Mouse (Mus musculus): ENCODE measurements around the gene Zfp354b.
A peak's percentile ranks its signal among the peaks of the same experiment; 100 is the strongest.

Gene Zfp354b

DNA sequence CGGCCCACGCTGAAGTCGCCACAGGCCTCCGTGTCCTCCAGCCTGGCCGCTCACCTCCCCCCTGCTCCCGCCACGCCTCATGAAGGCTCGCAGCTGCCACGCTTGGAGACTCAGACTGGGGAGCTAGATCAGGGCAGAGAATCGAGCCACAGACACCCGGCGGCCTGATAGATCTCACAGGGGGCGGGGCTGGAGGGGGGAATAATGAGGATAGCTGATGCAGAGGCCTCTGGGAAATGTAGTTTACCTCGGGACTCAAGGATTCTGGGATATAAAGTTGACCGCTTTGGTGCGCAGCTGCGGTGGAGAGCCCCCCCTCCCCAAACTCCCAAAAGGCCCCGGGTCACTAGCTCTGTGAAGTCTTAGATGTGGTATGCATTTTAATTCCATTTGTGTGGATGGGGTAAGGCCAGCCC lies at the start of gene Zfp354b:
Gene Zfp354b, minus strand, starts transcription at position 183 of the 416 bp plus-strand sequence.
- peak; percentile 98 for DNase-seq (ENCODE audit: low read depth, low spot score)

DNA sequence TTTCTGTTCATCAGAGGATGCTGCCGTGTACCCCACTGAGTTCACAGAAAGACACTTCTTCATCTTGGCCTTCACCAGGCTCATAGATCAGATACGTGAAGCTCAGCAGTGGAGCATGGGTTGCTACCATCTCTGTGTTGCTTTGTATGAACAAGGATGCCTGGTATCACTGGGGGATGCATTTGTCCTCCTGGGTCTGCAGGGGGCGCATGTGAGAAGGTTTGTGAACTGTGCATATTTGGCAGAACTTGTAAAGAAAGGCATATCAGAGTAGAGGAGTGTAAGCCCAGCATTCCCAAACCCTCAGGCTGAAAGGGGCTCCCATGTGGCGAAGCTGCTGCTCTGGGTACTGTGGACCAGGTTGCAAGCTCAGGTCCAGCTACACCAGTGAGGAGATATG lies 45.8 kb upstream of the Zfp354b start:
- DNase-seq (ENCODE audit: low read depth, low spot score): peak; percentile 3

DNA sequence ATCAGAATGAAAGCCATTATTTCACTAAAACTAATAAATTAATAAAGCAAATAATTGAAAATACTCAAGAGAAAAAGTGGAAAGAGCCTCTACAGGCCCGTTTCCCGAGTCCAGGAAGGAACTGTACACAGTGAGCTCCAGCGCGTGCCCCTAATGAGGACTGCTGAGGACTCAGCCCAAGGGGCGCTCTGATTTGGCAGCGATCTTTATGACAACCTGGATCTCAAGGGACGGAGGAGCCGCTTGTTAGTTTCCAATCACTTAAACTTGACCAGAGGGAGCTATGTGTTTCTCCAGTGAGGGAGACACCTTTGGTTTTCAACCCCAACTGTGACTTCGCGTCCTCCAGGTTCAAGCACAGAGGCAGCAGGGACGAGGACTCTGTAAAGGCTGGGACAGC lies 34.8 kb upstream of the Zfp354b start, which contains the start of gene Olfr1378:
Gene Olfr1378, plus strand, starts transcription at position 301 of the 400 bp plus-strand sequence.
- no peak for DNase-seq (ENCODE audit: low read depth, low spot score)

DNA sequence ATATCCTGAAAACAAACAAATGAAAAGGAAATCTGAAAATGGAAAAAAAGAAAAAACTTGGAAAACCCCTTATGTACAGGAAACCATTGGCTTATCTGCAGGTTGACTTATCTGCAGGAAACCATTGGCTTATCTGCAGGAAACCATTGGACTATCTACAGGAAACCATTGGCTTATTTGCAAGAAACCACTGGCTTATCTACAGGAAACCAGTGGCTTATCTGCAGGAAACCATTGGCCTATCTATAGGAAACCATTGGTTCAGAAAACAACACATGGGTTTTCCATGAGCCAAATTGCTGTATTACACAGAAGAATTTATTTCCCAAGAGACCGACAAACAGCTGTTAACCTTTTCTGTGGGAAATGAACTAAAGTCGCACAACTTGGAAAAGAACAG lies 33.5 kb upstream of the Zfp354b start:
- no peak for DNase-seq (ENCODE audit: low read depth, low spot score)

DNA sequence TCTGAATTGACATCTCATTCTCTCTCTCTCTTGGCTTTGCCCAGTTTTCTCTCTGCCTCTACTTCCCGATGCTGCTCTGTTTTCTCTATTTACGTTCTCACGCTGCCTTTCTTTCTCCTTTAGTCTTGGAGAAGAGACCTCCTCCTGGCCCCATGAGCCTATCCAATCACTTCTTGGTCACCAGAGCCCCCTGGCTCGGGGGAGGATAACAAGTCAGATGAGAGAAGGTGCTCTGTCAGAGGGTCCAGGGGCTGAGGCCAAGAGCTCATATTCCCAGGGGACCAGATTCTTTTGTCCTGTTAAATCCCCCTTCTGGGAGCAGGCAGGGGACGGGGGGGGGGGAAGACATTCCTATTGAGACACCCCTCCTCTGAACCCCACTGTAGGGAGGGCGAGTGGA lies 22.2 kb upstream of the Zfp354b start, which contains the start of gene Prop1:
Gene Prop1, minus strand, starts transcription at position 101 of the 400 bp plus-strand sequence.
- DNase-seq (ENCODE audit: low read depth, low spot score): no peak

DNA sequence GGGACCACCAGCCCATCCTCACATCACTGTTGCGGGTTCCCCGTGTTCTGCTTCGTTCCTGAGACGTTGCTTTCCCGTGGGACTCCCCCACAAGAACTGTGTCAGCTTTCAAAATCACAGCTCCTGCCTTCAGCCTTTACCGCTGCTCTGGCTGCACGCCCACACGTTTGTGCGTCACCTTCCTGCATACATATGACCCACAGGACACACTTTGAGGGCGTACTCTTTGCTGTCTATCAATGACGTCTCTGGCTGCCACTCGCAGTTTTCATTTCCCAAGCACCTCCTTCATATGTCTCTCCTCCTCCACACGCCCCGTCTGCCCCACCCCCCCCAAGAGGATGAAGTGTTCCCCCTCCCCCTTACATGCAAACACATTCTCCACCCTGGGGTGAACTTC lies 20.9 kb upstream of the Zfp354b start:
- peak; percentile 89 for DNase-seq (ENCODE audit: low read depth, low spot score)

DNA sequence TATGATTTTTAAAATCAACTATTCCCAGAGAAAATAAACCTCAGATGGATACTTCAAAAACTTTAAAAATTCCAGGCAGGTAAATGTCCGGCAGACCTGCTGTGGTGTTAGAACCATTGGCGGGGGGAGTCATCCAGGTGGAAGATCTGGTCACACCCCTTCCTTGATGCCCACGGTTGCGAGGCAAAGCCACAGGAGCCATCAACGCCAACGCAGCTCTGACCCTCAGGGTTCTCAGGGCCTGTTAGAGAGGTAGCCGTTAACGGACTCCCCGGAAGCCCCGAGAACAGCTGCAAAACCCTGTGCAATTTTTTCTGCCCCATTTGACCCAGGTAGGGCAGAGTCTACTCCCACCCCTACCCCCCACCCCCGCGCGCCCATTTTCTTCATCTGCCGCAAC lies 12.1 kb upstream of the Zfp354b start, which contains the start of gene 4933414I15Rik:
Gene 4933414I15Rik, minus strand, starts transcription at position 260 of the 400 bp plus-strand sequence.
- no peak for DNase-seq (ENCODE audit: low read depth, low spot score)

DNA sequence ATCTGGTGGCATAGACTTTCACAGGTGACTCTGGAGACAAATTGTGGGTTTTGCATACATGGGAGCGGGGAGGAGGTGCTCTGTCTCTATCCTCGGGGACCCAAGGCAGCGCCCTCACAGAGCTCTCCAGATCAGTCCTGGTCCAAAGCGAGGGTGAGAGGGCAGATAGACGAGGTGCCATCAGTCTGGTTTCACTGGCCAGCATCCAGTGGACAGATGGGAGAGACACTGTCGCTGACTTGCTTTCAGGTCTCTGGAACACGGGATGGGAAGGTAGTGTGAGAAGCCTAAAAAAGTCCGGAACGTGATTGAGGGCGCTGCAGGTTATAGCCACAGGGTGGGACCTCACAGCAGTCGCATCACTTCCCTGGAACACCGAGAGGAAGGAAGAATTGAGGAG lies 11.0 kb upstream of the Zfp354b start:
- peak; percentile 16 for DNase-seq (ENCODE audit: low read depth, low spot score)

DNA sequence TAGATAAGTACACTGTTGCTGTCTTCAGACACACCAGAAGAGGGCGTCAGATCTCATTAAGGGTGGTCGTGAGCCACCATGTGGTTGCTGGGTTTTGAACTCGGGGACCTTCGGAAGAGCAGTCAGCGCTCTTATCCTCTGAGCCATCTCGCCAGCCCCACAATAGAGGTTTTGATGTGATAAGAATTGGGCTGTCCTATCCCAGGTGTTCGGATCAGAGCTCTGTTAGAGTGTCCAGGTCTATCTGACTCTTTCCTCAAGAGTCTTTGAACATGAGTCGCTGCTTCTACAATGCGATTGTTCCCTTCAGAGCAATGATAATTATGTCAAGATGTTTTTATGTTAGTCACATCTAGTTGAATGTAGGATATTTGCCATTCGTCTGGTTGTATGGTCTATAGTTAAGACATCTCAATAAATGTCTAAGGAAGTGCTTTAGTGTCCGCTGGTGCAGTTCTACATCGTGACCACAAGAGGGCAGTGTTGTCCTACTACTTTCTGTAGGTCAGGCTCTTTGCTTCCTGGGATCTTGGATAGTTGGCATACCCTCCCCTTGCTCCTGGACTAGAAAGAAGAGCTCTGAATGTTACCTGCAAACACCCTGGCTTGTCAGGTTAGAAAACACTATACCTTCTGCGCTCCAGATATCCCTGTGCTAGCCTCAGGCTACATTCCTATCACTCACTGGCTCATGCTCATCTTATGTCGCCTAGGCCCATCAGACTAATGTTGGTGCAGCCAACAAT lies 8.4 kb upstream of the Zfp354b start:
- peak; percentile 79 for DNase-seq (ENCODE audit: low read depth, low spot score)

DNA sequence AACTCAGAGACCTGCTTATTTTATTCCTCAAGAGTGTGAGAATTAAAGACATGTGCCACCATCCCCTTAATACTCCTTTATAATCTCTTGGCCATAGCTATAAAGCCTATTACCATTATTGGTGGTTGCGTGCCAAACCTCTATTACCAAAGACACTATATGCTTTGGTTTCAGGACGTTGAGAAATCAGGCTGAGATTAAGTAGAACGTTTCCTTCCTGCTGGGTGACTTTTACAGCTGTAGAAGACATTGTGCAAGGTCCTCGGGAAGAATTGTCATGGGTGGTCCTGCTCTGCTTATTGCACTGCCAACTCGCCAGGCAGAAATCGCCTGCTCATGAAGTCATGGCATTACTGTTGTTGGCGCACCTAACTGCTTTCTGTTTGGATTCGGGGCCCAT lies 7.0 kb upstream of the Zfp354b start:
- no peak for DNase-seq (ENCODE audit: low read depth, low spot score)

DNA sequence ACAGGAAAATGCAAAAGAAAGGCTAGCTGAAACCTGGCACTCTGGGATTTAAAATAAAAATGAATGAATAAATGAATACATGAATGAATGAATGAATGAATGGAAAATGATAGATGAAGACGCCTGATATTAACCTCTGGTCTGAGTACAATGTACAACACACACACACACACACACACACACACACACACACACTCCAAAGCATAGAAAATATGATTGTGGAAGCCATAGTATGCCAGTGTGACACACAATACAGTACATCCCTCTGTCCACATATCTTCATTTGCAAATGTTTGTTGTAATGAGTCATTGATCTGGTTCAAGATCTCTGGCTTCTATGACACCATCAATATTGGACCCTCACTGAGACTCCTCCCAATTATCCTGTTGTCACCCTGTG lies 607 bp upstream of the Zfp354b start:
- DNase-seq (ENCODE audit: low read depth, low spot score): no peak

DNA sequence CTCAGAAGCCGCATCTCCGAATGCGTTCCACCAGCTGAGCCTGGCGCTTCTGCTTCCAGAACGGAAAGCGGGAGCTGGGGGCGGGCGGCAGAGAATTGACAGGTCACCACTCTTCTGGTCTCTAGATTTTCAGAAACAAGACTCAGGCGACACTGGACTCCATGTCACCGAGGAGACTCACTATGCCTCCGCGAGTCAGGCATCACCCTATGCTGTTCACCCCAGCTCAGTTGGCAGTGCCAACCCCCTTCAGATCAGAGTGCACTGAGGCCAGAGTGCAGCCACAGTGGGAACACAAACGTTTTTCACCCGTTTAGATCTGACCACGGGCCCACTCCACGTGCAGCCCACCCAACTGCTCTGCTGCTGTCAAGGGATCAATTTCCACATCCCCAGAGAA lies 412 bp downstream of the Zfp354b start:
- peak; percentile 50 for DNase-seq (ENCODE audit: low read depth, low spot score)

DNA sequence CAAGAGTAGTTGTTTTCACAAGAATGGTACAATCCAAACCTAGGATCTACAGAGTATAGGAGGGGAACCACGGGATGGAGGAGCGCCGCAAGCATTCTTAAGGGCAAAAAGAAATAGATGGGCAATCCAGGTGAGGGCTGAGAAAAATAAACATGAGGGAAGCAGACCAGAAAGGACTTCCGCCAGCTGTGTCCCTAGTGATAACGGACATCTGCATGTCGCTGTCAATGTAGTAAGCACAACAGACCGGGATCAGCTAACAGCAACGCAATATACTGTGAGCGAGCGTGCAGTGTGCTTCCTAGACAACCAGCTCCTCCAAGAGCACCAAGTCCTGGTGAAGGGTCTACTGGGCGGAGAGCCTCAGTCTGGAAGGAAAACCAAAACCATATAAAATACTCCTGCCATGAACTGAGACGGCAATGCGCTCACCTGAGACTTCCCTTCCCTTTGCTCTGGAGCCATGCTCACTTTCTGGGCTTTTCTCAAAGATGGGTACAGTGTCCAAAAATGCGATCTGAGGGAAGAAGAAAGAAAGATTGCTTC lies 891 bp downstream of the Zfp354b start:
- peak; percentile 47 for DNase-seq (ENCODE audit: low read depth, low spot score)

DNA sequence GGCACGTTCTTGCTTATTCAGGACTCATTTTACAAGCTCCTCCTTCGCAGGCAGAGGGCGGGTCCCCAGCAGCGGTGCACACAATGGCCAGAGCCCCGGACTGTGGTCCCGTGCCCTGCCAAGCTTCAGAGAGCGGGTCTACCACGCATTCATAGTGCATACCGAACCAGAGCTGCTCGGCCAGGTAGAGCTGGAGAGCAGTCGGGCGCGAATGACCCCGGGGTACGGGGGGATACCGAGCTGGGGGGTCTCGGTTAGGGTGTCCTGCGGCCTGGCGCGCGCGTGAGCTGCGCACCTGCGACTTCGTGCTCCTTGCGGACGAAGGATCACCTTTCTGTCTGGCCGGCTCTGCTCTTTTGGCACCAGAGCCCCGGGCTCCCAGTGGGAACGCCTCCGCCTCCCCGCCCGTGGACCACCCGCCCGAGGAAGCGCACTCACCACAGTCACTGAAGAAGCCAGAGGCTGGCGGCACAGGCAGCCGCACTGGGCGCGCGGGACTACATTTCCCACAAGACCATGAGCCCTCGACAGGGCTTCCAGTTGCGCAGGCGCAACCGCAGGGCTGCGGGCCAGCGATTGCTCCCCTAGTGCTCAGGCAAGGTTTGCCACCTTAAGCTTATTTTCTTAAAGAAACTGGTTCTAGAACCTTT lies 15.6 kb downstream of the Zfp354b start, which contains the start of gene Zfp2:
Gene Zfp2, minus strand, starts transcription at position 495 of the 650 bp plus-strand sequence.
- peak; percentile 97 for DNase-seq (ENCODE audit: low read depth, low spot score)

DNA sequence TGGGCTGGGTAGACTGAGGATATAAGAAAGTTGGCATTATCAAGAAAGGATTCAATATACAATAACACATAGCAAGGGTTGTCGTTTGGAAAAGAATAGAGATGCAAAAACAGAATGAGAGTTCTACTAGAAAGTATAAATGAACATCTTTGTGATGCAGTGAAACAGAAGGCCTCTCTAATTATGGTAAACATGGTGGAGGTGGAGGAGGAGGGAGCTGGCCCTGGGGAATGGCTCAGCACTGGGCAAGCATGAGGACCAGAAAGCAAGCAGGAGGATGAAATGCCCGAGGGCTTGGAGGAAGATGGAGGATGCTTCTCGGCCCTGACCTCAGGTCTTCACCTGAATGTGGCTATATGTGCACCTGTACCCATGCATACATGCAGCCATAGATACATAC lies 17.0 kb downstream of the Zfp354b start:
- DNase-seq (ENCODE audit: low read depth, low spot score): peak; percentile 60

DNA sequence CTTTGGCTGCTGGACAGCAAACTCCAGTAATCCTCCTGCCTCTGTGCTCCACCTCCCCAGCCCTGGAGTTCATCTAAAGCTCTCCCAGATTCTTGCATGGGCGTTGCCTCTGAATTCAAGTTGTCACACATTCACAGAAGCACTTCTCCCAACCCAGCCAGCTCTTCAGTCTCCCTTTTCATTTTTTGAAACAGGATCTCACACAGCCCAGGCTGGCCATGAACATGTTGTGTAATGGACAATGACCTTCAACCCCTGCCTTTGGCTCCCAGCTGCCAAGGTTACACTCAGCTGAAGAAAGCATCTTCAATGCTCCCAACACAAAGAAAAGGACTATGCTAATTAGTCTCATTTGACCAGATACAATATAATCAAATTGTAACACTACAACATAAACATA lies 18.1 kb downstream of the Zfp354b start:
- DNase-seq (ENCODE audit: low read depth, low spot score): no peak

DNA sequence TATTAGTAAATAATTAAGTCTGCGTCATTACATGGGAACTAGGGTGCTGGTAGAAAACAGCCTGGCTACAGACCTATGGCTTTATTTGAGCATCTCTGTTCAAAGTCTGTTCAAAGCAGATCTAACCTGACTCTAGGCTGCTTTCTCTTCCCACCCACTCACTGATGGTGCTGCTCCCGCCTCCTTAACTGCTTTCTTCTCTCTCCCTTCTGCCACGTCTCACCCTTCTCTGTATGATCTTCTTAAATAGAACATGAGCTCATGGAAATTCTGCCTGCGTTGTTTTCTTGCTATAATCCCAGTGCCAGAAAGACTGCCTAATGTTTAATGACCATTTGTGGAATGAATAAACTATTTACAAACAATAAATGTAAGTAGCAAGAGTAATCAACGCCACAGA lies 23.3 kb downstream of the Zfp354b start:
- DNase-seq (ENCODE audit: low read depth, low spot score): peak; percentile 87

DNA sequence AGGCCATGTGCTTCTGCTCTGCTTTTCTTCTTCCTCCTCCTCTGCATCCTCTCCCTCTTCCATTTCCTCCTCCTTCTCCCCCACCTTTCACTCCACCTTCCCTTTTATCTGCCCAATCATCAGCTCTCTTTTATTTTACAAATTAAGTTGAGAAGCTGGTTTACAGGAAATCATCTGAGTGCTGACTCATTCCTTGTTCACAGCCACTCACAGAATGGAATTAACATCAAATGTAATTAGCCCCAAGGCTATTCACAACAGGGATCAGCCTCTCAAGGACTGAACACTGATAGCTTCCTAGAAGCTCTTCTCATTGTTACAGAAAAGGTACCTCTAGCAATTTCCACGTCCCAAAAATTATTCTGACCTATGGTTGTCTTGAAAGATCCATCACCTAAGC lies 34.1 kb downstream of the Zfp354b start:
- DNase-seq (ENCODE audit: low read depth, low spot score): no peak

DNA sequence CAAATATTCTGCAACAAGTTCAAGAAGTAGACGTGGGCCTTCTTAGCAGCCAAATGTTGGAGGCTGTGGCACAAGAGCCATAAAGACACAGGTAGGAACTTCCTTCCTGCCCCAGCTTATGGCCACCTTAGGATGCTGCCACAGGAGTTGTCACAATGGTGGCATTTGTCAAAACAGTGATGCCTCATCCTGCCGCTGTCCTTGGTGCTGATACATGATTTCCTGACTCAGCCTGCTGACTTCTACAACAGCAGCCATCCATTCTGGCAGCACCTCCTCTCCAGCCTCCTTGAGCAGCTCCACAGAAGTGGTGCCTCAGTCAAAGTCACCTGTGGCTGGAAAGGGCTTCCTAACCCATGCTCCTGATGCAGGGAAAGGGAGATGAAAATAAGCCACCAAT lies 39.0 kb downstream of the Zfp354b start:
- DNase-seq (ENCODE audit: low read depth, low spot score): no peak

DNA sequence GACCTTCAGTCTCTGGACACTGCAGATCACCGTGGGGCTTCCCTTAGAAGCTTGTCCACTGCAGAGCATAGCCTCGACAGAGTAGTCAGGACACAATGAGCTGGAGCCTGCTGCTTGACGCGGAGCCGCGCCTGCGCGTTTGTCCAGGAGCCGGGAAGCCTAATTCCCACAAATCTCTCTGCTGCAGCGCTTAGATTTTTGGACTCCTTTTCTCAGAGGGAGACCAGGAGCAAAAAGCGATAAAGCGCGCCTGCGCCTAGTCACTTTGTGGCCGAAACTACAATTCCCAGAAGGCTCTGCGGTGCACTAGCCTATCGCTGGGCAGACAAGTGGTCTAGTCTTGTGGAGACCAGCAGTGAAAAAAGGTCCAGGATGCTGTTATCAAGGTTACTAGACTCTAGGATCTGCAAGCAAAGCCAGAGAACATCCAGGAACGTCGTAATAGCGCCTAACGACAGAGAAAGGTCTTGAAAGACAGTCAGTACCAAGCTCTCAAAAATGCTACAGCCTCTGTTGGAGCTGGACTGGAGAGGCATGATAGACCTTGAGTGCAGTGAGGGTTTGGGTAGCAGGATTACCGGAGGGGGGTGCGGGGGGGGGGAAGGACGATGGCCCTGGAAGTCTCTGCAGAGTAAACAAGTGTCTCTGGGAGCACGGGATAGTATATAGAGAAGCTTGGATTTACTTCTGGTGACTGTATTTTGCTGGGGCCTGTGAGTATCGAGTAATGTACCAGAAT lies 43.9 kb downstream of the Zfp354b start, which contains the start of gene Zfp454:
Gene Zfp454, minus strand, starts transcription at position 262 of the 739 bp plus-strand sequence.
- peak; percentile 99 for DNase-seq (ENCODE audit: low read depth, low spot score)

DNA sequence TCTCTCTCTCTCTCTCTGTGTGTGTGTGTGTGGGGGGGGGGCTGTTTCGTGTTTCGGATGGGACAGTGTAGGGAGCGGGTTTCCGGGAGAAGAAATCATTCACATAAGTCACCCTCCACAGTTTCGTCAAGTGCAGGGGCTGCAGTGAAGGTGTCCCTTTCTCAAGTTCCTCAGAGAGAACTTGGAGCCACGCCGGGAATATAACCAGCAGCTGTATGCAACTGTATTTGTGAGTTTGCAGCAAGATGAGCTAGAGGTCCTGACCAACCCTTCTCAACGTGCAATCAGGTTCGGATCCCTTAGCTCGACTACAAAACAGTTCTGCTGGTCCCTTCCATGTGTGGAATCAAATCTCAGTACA lies 44.5 kb downstream of the Zfp354b start:
- no peak for DNase-seq (ENCODE audit: low read depth, low spot score)
